Mouse (Mus musculus): ENCODE results near the gene Ccm2l.

GRCm38 (mm10) chr2:153108313-153109264 lies 42.8 kb downstream of the Ccm2l start, which contains the start of gene Hck:
- TF ChIP-seq POLR2A (IDR thresholded peaks at IDR 0.05; ENCODE audit: borderline replicate concordance, extremely low read depth, insufficient read depth, insufficient read length, poor library complexity, severe bottlenecking): no peak
- no peak for TF ChIP-seq CTCF (IDR thresholded peaks at IDR 0.05; ENCODE audit: borderline replicate concordance, extremely low read depth, insufficient read depth, insufficient read length)

All from brain, embryonic 14.5 days (tissue).